Mouse (Mus musculus) mammary gland, adult 2 months (tissue): Measurements from ENCODE around the gene Cul7. TPM values are rescaled to one million over a fixed set of nuclear protein-coding genes. Genes with fewer than 3 reads are reported as not detected.

Source experiments
- polyA plus RNA-seq: library from polyadenylated mRNA; depleted of rRNA; stranded (reverse); fragments of >200 nt; gene quantifications from 2 replicates; pipeline ENCODE4 v1.2.3, GENCODE M21; 2012; ENCODE audit warnings: low replicate concordance; rRNA removed

The Cul7 gene
- polyA plus RNA-seq, result 36.6 and 61.4 TPM in 2 replicates

DNA sequence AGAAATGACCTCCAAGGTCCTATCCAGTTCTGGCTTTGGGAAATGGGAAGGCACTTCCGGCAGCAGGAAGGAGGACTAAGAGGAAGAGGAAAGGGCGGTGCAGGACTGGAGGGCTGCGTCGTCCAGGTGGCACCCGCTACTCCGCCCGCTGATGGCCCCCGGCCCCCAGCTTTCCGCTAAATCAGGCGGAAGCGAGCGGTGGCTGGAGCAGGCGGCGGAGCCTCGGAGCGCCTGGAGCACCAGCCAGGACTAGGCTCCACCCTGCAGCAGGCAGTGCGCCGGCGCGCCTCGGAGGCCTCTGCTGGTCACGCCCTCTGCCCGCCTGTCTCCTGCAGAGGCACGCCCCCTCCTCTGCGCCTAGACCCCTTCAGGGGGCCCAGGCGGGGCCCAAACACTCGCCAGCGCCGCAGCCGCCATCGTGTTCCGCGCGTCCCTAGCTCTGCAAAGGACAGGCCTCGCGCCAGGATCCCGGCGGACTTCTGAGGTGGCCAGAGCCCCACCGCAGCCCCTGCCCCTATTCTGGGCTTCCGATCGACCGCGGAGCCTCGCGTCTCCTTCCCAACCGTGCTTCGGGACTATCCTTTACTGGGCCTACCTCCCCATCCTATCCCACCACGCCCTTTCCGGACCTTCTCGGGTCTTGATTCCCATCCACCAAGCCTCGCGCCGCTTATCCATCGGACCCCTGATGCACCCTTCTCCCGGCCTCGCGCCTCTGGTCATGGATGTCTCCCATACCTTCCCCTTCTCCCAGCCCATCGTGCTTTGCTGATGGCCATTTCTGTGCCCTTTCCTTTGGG lies at the start of gene Cul7:
Gene Cul7 (plus strand): TSS at position 106 of the 800 bp plus-strand sequence.

DNA sequence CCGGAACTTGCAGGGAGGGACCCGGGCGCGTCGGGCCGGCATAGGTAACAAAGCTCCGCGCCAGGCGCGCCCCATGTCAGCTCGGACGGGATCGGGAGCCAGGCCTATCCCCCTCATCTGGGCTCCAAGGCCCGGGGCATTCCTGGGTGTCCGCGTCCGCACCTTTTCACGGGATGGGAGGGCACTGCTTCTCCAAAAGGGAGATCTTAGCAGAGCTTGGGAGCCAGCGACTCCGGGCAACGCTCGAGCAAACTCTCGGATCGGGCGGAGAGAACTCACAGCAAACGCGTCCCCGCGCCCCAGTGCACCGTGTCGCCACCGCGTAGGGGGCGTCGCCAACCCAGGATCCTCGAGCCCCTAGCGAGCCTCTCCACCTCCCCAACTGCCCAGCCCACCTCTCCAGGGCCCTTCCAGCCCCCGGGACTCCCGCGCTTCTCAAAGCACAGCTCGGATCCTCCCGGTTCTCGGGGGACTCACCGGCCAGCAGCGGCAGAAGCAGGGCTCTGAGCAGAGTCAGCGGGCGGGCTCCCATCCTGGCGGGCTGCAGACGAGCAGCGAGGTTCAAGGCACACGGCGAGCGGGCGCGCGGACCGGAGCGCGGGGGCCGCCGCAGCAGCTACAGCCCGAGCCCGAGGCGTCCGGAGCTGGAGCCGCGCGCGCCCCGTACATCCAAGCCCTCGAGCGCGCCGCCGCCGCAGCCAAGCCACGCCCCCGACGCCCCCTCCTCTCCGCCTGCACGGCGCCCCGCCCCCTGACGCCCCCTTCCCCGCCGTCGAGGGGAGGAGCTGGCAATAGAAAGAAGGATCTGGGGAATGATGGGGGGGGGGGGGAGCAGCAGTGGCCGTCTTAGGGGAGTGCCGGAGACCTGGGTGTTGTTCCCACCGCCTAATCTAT lies 21.1 kb upstream of the Cul7 start, which contains the start of gene Ptk7:
Gene Ptk7 (minus strand): TSS at position 714 of the 894 bp plus-strand sequence.

DNA sequence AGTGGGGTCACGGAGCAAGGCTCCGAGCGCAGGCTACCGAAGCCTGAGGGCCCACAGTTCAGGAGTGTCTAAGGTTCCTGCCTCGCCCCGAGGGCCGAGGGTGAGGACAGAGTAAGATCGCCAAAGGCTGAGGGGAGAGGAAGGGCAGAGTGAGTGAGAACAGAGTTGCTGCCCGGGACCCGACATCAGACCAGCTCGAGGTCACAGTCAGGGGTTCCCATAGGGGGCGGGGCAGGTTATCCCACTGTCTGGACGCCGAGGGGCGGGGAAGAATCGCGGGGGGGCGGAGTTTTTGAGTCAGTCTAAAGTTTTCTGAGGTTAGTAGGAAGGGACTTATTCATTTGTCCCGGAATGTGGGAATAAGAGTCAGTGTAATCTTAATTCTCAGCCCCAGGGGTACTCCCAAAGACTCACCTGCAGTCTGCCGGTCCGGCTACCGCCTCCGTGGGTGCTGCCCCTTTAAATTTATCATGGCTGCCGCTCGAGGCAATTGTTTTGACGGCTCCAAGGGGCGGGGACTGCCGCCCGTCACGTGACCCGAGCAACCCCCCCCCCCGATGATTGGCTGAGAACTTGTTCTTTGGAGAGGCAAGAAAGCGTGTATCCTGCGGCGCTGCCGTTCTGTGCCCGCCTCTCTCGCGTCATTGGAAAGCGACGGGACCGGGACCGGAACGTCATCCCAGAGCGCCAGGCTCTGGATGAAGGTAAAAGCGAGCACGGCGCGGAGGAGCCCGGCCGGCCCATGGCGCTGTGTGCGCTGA lies 4.4 kb upstream of the Cul7 start, which contains the start of the genes Klc4 and Mrpl2:
Gene Klc4 (minus strand): TSS at position 462 of the 761 bp plus-strand sequence.
Gene Mrpl2 (plus strand): TSS at position 669 of the 761 bp plus-strand sequence.

DNA sequence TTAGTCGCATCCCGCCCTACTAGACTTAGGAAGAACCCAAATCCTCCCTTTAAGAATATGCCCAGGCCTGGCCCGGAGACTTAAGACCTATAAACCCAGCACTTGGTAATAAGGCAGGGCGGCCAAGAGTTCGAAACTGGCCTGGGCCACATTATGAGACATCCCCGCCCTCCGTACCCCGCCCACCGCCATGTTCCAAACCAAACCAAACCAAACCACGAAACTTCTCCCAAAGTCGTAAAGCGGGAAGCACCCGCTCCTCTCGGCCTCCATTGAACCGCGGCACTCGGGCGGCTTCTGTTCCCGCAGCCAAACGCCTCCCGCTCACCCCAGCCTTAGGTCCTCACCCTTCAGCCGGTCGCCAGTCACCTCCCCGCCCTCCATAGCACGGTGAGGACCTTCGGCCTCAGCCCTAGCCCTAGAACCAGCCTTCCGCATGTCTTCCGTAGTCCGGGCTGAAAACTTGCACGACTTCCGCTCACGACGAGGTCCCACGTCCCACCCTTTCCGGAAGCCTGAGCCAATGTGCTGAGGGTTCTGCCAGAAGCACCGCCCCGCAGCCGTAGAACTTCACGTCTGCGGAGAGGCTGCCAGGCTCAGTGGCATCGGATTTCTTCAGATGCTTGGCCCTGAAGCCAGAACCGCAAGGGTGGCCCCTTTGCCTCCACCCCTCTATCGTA lies 23.9 kb downstream of the Cul7 start, which contains the start of gene Rrp36:
Gene Rrp36 (minus strand): TSS at position 503 of the 680 bp plus-strand sequence.

DNA sequence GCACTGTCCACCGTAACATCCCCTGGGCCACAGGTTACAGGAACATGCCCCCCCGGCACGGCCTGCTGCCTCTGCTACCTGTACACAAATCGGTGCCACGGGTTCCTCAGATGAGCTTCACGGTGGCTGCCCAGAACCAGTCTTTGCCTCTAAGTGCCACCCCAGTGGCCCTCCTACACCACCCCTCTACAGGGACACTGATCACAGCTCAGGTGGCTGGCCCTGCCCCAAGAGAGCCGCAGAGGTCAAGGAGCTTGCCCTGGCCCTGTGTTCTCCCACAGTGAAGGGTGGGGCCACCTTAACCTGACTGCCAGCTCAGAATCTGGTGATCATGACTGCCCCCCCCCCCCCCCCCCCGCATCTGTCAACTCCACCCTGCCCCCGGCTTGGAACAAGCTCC lies 28.3 kb downstream of the Cul7 start, which contains the start of gene Mea1:
Gene Mea1 (plus strand): TSS at position 378 of the 400 bp plus-strand sequence.

DNA sequence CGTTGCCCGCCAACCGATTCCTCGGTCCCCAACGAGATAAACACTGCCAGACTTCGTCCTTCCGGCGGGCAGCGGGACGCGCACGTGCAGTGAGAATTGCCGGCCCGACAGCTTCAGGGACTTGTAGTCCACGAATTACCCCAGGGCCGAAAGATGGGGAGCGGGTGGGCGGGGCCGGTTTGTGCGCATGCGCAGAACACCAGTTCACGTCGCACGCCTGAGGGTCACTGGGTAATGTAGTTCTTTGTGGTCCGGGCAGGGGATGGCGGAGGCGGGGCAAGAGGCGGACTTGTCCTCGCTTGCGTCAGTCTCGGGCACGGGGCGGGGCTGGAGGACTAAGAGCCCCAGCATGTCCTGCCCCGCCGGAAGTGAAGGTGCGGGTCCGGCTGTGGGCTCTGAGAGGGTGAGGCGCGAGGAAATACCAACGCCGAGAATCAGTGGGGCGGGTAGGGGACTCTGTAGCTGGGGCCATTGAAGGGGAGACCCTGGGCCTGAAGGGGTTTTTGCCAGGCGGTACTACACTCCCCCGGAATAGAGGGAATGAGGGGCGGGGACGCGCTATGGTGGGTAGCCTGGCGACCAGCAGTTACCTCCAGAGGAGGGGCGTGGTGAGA lies 30.7 kb downstream of the Cul7 start, which contains the start of gene Klhdc3:
Gene Klhdc3 (minus strand): TSS at position 155 of the 614 bp plus-strand sequence.

DNA sequence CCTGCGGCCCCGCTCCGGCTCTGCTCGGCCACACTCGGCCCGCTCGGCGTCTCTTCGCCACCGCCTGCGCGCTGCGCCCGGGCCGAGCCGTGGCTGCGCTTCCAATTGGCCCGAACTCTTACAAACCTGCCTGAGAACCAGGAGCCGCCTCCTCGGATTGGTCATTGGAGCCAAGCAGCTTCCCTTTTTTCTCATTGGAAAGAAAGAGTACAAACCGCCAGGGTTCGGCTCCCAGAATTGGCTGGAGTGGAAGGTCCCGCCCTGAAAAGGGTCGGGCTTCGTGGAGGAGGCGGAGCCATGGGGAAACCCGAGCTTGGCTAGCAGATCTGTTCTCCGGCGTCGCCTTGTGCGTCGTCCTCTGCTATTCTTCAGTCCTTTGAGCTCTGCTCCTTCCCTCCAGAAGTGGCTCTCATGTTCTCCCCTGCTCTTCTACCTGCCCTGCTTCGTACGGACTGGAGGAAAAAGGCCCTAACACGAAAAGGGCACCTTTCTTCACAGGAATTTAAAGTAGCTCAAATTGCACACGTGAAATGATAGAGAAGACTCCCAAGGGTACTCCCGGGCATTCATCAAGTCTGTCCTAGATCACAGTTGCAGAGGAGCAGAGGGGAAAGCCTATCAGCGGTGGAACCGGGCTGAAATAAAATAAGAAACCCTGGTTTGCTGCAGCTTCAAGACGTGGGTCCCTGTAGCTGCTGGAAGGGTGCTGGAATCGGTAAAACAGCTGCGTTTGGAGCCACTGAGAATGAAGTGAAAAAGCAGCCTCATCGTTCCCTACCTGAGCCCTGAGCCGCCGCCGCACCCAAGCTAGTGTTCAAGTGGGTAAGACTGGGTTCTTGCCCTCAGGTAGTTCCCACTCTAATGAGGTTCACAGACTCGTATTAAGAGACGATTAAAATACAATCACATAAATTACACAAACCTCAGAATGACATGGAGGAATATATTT lies 55.0 kb downstream of the Cul7 start, which contains the start of gene Ppp2r5d:
Gene Ppp2r5d (minus strand): TSS at position 225 of the 949 bp plus-strand sequence.

DNA sequence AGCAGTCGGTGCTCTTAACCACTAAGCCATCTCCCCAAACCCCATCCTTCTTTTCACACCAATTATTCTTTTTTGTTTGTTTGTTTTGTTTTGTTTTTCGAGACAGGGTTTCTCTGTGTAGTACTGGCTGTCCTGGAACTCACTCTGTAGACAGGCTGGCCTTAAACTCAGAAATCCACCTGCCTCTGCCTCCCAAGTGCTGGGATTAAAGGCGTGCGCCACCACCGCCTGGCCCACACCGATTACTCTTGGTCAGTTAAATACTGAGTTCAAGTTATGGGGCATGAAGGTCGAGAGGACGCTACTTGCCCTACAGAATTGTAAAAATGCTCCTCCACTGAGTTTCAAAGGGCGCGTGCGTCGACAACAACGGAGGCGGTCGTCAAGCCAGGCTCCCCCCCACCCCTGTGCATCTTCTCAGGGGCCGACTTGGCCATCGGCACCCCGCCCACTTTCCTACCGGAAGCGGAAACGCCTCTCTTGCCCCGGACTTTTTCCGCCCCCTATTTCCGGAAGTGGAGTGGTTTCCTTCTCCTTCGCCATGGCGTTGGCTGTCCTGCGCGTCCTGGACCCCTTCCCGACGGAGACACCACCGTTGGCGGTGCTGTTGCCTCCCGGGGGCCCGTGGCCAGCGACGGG lies 60.9 kb downstream of the Cul7 start, which contains the start of gene Pex6:
Gene Pex6 (plus strand): TSS at position 505 of the 639 bp plus-strand sequence.

Other genes starting within 250 kb of the Cul7 start
- gene Crip3, start 221.4 kb upstream of the Cul7 start, polyA plus RNA-seq, result 5.5 and 15.0 TPM in 2 replicates
- 0.41 TPM in 1 of 2 replicates, not detected in the other for gene Slc22a7, start 211.9 kb upstream of the Cul7 start, polyA plus RNA-seq
- 0.33 and 0.61 TPM in 2 replicates for gene Ttbk1, start 162.7 kb upstream of the Cul7 start, polyA plus RNA-seq
- gene Dnph1, start 153.6 kb upstream of the Cul7 start, polyA plus RNA-seq, result 1.5 and 2.5 TPM in 2 replicates
- 28.6 and 40.6 TPM in 2 replicates for gene Cul9, start 103.9 kb upstream of the Cul7 start, polyA plus RNA-seq
- 176 and 261 TPM in 2 replicates for gene Srf, start 94.2 kb upstream of the Cul7 start, polyA plus RNA-seq
- gene Ptk7, start 20.8 kb upstream of the Cul7 start, polyA plus RNA-seq, result 14.6 and 22.5 TPM in 2 replicates
- gene Klc4, start 4.3 kb upstream of the Cul7 start, polyA plus RNA-seq, result 14.0 and 17.3 TPM in 2 replicates
- gene Mrpl2, start 4.1 kb upstream of the Cul7 start, polyA plus RNA-seq, result 83.5 and 162 TPM in 2 replicates
- gene Rrp36, start 24.0 kb downstream of the Cul7 start, polyA plus RNA-seq, result 29.3 and 29.6 TPM in 2 replicates
- 48.0 and 62.7 TPM in 2 replicates for gene Mea1, start 28.5 kb downstream of the Cul7 start, polyA plus RNA-seq
- gene Klhdc3, start 30.6 kb downstream of the Cul7 start, polyA plus RNA-seq, result 83.6 and 114 TPM in 2 replicates
- gene Ppp2r5d, start 54.8 kb downstream of the Cul7 start, polyA plus RNA-seq, result 57.9 and 60.6 TPM in 2 replicates
- 72.0 and 135 TPM in 2 replicates for gene Pex6, start 61.1 kb downstream of the Cul7 start, polyA plus RNA-seq
- gene Gnmt, start 78.8 kb downstream of the Cul7 start, polyA plus RNA-seq, result 1.8 and 15.7 TPM in 2 replicates
- 47.8 and 60.7 TPM in 2 replicates for gene Cnpy3, start 101.9 kb downstream of the Cul7 start, polyA plus RNA-seq
- not detected in 2 replicates for gene Ptcra, start 113.4 kb downstream of the Cul7 start, polyA plus RNA-seq
- 115 and 225 TPM in 2 replicates for gene 2310039H08Rik, start 122.3 kb downstream of the Cul7 start, polyA plus RNA-seq
- 15.8 and 25.4 TPM in 2 replicates for gene Rpl7l1, start 132.3 kb downstream of the Cul7 start, polyA plus RNA-seq
- gene Bicral, start 208.1 kb downstream of the Cul7 start, polyA plus RNA-seq, result 10.7 and 10.8 TPM in 2 replicates
- 14.8 and 25.2 TPM in 2 replicates for gene Tbcc, start 240.3 kb downstream of the Cul7 start, polyA plus RNA-seq